Mouse (Mus musculus): ENCODE measurements around the gene Sacm1l.

Gene Sacm1l

GRCm38 (mm10) chr9:123529392-123530157 lies at the start of gene Sacm1l:
Gene Sacm1l (plus strand): TSS chr9:123529759.
- DNase-seq: peak; percentile 99

GRCm38 (mm10) chr9:123479876-123480252 lies 49.7 kb upstream of the Sacm1l start:
- no peak for DNase-seq

GRCm38 (mm10) chr9:123480253-123480921 lies 49.2 kb upstream of the Sacm1l start:
- DNase-seq: no peak

- DNase-seq: no peak
Measured at GRCm38 (mm10) chr9:123481136-123481535, 48.4 kb upstream of the Sacm1l start.

- DNase-seq: no peak
Measured at GRCm38 (mm10) chr9:123483598-123483997, 46.0 kb upstream of the Sacm1l start.

- no peak for DNase-seq
Measured at GRCm38 (mm10) chr9:123484830-123485229, 44.7 kb upstream of the Sacm1l start.

- DNase-seq: no peak
Measured at GRCm38 (mm10) chr9:123485561-123485960, 44.0 kb upstream of the Sacm1l start.

- no peak for DNase-seq
Measured at GRCm38 (mm10) chr9:123486635-123487034, 42.9 kb upstream of the Sacm1l start.

GRCm38 (mm10) chr9:123489073-123489472 lies 40.5 kb upstream of the Sacm1l start:
- DNase-seq: no peak

GRCm38 (mm10) chr9:123489727-123490343 lies 39.7 kb upstream of the Sacm1l start:
- no peak for DNase-seq

- DNase-seq: no peak
Measured at GRCm38 (mm10) chr9:123490930-123491329, 38.6 kb upstream of the Sacm1l start.

- DNase-seq: peak; percentile 53
Measured at GRCm38 (mm10) chr9:123491917-123492585, 37.5 kb upstream of the Sacm1l start.

GRCm38 (mm10) chr9:123496665-123497064 lies 32.9 kb upstream of the Sacm1l start:
- DNase-seq: no peak

GRCm38 (mm10) chr9:123497906-123498305 lies 31.7 kb upstream of the Sacm1l start:
- DNase-seq: no peak

- no peak for DNase-seq
Measured at GRCm38 (mm10) chr9:123500480-123500879, 29.1 kb upstream of the Sacm1l start.

GRCm38 (mm10) chr9:123503171-123503834 lies 26.3 kb upstream of the Sacm1l start:
- DNase-seq: no peak

- peak; percentile 35 for DNase-seq
Measured at GRCm38 (mm10) chr9:123504325-123504724, 25.2 kb upstream of the Sacm1l start.

- no peak for DNase-seq
Measured at GRCm38 (mm10) chr9:123505598-123505997, 24.0 kb upstream of the Sacm1l start.

- DNase-seq: no peak
Measured at GRCm38 (mm10) chr9:123506270-123507146, 23.1 kb upstream of the Sacm1l start.

GRCm38 (mm10) chr9:123507380-123507779 lies 22.2 kb upstream of the Sacm1l start:
- DNase-seq: no peak

GRCm38 (mm10) chr9:123508986-123509385 lies 20.6 kb upstream of the Sacm1l start:
- DNase-seq: no peak

Measured in right cerebral cortex, postnatal 14 days (tissue).